Mouse (Mus musculus): ENCODE data around the gene Vmn2r18.

Gene Vmn2r18

DNA sequence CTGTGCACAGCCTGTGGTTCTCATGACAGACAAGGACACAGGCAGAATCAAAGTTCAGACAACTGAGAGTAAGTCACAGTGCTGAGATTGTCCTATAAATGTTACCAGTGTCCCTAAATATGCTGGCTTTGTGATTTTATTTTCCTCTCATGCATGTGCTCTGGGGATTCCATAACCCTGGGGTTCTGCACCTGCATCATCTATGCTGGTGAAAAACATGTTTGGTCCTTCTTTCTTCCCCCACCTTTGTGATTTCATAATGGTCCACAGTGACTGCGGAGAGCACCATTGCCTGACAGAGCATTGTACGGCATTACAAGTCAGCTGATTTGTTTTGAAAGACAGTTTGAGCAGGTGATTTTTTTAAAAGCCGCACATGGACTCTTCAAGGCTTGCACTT, at the start of gene Vmn2r18:
Gene Vmn2r18, minus strand, starts transcription at position 101 of the 400 bp plus-strand sequence.
- DNase-seq, result no peak

DNA sequence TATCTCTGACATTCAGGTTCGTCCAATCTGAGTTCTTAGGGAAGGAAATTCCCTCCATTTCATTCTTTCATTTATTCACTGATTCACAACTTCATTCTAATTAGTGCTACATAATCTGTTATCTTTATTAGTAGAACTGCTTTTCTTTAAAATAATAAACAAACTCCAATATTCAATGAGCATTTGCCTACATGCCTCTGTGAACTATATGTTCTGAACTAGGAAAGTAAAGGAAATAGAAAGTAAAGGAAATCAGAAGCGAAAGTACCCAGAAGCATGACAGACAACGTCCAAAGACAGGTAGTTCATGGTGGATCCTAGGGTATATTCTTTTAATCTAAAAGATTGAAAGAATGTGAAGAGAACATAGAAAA, 45.6 kb upstream of the Vmn2r18 start:
- no peak for DNase-seq

- DNase-seq, result peak; percentile 93 to 95
Observed at GRCm38 (mm10) chr5:151650700-151651410, 45.0 kb upstream of the Vmn2r18 start, which contains the start of gene Rfc3. TSS of gene Rfc3 (minus strand) at chr5:151651242.

DNA sequence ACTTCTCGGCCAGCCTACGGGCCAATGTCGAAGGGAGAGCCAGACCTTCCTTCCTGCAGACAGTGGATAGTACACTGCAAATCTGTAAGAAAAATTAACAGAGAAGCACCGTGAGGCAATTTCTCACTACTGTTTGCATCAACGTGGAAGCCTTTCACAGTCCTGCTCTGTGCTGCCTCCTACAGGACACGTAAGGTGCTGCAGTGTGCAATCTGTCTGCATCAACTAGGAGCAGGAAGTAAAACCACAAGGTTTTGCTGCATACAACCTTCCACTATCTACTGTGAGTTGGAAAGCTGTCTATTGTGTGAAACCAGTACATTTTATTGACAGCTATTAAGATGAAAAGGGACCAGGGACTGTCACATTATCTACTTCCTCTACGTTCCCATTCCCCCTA, 39.0 kb upstream of the Vmn2r18 start:
- peak; percentile 10 to 20 for DNase-seq

- DNase-seq, result no peak
Observed at GRCm38 (mm10) chr5:151642867-151643266, 37.0 kb upstream of the Vmn2r18 start.

GRCm38 (mm10) chr5:151642102-151642501, 36.3 kb upstream of the Vmn2r18 start:
- DNase-seq, result no peak

DNA sequence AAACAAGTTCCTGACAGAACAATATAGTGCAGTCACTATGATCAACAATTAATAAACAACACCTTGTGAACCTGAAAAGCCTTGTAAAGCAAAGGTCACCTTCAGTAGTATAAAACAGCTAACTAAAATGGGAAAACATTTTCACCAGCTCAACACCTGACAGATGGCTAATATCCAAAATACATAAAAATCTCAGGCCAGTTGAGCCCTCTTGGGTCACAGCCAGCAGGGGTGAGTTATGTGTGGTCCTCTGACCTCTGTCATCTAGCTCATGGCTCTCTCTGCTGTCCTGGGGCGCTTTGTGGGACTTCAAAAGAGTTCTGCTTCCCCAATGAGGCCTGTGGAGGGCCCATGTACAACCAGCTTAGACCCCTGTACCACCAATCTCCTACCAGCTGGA, 4.1 kb downstream of the Vmn2r18 start:
- no peak for DNase-seq
